Mouse (Mus musculus): ENCODE measurements around the gene Foxd4.
"Not testable (repeated sequence)": the region's sequence is repeated elsewhere in the genome, so short reads cannot be mapped to it uniquely, and the experiment has no call there.

The Foxd4 gene

DNA sequence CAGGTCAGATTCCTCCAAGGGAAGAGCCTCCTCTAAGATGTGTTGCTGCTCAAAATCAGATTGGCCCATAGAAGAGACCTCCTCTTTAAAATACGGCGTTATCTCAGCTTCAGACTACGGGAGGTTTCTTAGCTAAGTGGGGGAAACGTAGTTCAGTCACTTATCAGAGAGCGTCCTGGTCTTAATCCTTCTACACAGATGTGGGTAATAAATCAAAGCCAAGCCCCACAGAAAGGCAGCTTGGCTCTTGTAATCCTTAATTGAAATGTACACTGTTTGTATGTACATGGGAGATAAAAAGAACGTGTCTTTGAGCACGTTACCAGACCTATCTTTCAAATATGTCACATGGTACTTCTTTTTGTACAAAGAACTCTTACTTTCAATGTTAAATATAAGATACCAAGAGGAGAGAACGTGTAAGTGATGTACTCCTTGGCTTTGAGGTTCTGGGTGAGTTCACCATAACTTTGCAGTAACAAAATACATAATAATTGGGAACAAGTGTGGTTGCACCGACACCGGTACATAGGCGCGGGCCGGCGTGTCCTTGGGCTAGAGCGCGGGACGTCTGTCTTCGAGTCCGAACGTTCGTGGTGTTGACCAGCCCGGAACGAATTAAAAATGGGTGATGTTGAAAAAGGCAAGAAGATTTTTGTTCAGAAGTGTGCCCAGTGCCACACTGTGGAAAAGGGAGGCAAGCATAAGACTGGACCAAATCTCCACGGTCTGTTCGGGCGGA lies 25.7 kb downstream of the Foxd4 start, which contains the start of gene Gm10053:
Gene Gm10053 (plus strand): TSS at position 558 of the 742 bp plus-strand sequence.
- DNase-seq (ENCODE audit: low spot score in 2 of 2), result not testable (repeated sequence)

DNA sequence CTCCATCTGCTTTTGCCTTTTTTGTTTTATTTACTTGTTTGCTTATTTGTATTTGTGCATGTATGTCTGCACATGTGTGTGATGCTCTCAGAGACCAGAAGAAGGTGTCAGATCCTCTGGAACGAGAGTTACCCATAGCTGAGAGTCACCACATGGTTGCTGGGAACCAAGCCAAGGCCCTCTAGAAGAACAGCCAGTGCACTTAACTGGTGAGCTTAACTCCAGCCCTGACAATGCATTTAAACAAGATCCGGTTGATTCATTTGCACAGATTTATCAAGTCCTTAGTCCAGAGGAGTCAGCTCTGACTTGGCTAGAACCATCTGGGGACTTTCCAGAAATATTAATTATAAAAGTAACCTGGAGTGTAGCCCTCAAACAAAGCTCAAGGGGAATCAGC lies 27.1 kb downstream of the Foxd4 start:
- DNase-seq (ENCODE audit: low spot score in 2 of 2), result no peak

DNA sequence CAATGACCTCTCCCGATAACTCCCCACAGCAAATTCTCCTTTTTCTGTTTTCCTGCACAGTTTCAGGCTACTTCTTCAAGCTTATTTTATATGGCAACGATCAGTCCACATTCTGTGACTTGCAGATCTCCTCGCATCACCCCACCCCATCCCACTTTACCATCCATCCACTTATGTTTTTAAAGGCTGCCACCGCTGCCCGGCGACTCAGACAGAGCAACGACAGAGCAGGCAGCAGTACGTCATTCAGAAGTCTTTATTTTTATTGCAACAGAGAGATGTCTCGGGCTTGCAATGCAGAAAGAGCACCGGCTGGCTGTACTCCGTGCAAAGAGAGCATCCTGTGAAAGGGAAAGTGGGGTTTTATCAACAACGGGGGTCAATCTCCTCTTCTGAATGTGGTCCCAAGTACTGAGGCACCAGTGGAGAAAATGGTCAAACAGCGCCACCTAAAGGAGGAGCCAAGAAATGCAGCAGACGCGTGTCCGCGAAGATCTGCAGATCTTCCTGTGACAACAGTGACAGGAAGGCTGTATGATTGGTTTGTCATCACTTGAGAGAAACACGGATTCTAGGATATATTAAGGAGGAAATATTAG lies 29.9 kb downstream of the Foxd4 start:
- peak; percentile 44 to 74 for DNase-seq (ENCODE audit: low spot score in 2 of 2)

DNA sequence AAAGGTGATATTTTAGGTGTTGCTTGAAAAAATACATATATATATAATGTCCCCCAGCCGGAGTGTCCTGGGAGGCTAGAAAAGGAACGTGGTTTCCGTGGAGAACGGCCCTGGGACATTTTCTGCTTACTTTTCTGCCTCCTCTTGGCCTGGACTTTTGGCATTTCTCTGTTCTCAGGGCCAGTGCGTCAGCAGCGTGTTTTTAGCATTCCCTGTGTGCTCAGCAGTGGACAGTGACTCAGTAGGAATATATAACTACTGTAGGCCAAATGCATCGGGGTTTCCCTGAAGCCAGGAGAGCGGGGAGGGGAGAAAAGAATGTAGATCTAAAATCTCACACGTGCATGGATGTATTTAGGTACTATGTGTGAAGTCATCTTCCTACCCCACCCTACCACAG lies 35.6 kb downstream of the Foxd4 start:
- no peak for DNase-seq (ENCODE audit: low spot score in 2 of 2)

DNA sequence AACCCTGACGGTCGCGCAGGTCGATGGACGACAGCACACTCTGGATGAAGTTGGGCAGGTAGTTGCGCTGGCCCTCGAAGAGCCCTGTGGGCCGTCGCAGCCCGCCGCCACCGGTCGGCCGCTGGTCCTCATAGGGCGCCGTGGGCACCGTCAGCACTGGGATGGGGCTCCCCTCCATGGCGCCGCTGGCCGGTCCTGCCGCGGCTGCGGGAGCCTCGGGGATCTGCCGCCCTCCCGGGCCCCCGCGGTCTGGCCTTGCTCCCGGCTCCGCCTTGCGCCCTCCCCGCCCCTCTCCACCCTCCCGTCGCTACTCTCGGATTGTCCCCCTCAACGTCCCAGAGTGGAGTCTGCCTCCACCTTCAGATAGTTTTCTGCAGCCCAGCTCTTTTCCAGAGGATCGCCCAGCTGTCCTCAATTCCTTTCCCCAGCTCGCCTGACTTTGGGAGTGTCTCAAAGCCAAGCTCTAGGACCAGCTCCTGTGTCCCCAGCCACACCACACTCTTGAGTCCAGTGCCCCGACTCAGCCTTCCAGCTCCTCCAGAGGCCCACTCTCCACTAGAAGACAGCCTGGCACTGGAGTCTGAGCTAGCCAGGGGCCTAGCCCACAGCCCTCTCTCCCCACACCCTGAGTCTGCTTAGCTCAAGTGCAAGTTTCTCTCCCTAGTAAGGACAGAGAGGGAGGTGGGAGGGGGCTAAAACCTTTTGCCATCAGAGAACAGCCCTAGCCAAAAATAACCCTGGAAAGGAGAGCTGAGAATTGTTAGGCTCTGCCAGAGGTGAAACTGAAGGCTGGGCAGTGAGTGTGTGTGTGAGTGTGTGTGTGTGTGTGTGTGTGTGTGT lies 39.2 kb downstream of the Foxd4 start, which contains the start of gene Pgm5:
Gene Pgm5 (minus strand): TSS at position 244 of the 840 bp plus-strand sequence.
- DNase-seq (ENCODE audit: low spot score in 2 of 2), result peak; percentile 62 to 67

DNA sequence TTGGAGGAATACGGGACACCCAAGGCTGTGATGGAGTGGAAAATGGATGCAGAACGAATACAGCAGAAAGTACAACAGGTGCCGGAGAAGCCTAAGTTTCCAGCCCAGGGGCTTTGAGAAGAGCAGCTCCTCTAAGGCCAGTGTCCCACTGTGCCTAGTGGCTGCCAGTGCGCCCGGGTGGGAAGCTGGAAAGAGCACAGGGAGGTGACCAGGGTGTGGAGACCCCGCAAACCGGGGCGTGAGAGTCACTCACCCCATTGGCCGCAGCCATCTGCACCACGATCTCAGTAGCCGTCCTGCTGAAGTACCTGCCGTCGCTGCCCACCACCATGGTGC lies 39.8 kb downstream of the Foxd4 start:
- no peak for DNase-seq (ENCODE audit: low spot score in 2 of 2)

DNA sequence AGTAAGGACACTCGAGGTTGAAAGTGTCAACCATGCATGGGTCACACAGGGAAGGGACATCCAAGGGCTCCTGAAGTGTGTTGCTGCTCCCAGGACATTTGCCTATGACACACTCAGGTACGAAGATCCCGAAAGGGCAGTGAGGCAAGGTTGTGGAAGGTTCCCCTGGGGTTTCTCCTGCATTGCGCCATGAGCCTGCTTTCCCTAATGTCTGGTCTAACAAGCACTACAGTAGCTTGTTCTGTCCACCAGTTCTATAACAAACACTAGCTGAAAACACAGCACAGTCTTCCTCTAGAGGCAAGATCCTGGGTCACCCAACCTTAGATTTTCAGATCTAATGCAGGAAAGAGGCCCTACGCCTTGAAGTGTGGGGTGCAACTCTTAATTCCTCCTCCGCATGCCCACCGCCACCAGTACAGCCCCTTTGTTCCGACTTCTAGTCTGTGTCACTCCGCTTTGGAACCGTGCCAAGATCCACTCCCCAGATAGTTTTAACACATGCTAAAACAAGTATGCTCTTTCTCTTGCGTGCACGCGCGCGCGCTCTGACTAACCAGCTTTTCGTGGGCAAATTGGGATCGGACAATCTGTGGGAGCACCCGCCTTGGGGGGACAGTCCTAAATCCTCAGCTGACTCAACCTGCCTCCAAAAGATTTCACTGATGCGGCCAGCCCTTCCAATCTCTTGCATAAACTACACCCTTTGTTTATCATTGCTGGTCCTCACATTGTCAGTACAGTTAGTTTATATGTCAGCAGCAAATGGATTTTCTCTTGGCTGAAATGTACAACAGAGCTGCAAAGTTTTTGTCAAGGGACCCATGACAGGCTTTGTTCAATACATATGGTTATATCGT lies 49.3 kb downstream of the Foxd4 start:
- peak; percentile 27 to 76 for DNase-seq (ENCODE audit: low spot score in 2 of 2)

Data from urinary bladder, postnatal 4 days (tissue).